Mouse (Mus musculus) heart, embryonic 11.5 days (tissue): Measurements from ENCODE around the gene Pip4k2a. TPM values are rescaled to one million over a fixed set of nuclear protein-coding genes. Genes with fewer than 3 reads are reported as not detected.

Experiments
- ATAC-seq: fragments of 200-750 bp; cut with Nextera tagmentation; replicated peaks from 2 replicates; pipeline ENCODE4 v1.8.0; 2017; ENCODE audit warnings: moderate library complexity; ENCODE audit not compliant: insufficient number of reproducible peaks, low FRiP score, low TSS enrichment
- H3K27ac ChIP-seq: fragments of 300-500 bp; sonication (generic); 2 replicates; pipeline ENCODE4 v1.5.1; 2014; ENCODE audit warnings: mild to moderate bottlenecking, low read depth, low read length
- H3K27me3 ChIP-seq: fragments of 300-500 bp; sonication (generic); 2 replicates; pipeline ENCODE4 v1.6.1; 2014; ENCODE audit warnings: mild to moderate bottlenecking, low read length, mixed read lengths; ENCODE audit not compliant: control insufficient read depth, insufficient read depth
- H3K36me3 ChIP-seq: fragments of 300-500 bp; sonication (generic); 2 replicates; pipeline ENCODE4 v1.6.1; 2014; ENCODE audit warnings: mild to moderate bottlenecking, low read length, moderate library complexity, mixed read lengths; ENCODE audit not compliant: control insufficient read depth, insufficient read depth
- H3K4me1 ChIP-seq: fragments of 300-500 bp; sonication (generic); 2 replicates; pipeline ENCODE4 v1.6.1; 2014; ENCODE audit warnings: low read length; ENCODE audit not compliant: control insufficient read depth, insufficient read depth
- H3K4me2 ChIP-seq: fragments of 300-500 bp; sonication (generic); 2 replicates; pipeline ENCODE4 v1.6.1; 2014; ENCODE audit warnings: mild to moderate bottlenecking, moderate library complexity
- H3K4me3 ChIP-seq: fragments of 300-500 bp; sonication (generic); 2 replicates; pipeline ENCODE4 v1.5.1; 2014; ENCODE audit warnings: low read depth, low read length
- H3K9ac ChIP-seq: fragments of 300-500 bp; sonication (generic); 2 replicates; pipeline ENCODE4 v1.6.1; 2014; ENCODE audit warnings: mild to moderate bottlenecking, low read depth, low read length, moderate library complexity
- H3K9me3 ChIP-seq: fragments of 300-500 bp; sonication (generic); replicated peaks from 2 replicates; pipeline ENCODE4 v1.6.1; 2016; ENCODE audit warnings: low read length; ENCODE audit not compliant: control insufficient read depth
- WGBS: fragments of 180-500 bp; shearing (Covaris S2); extraction: QIAGEN DNeasy Blood & Tissue Kit; methylation state at CpG from one replicate; pipeline ENCODE4 v1.1.7; 2014; ENCODE audit not compliant: insufficient replicate concordance; 5-methylcytosine and 5-hydroxymethylcytosine counted together
- polyA plus RNA-seq: library from polyadenylated mRNA; unstranded; fragments of >200 nt; fragmentation: Nextera tagmentation; extraction: Ambion mirVana; gene quantifications from 2 replicates; pipeline ENCODE4 v1.2.1, GENCODE M21; 2014

The Pip4k2a gene
- polyA plus RNA-seq, 1 experiment from 2014 or later, result 7.7 TPM

- no peak overlapping the region for H3K9ac ChIP-seq
- H3K27ac ChIP-seq, result no peak overlapping the region
- 84% methylated on average over 6 of the region's 6 CpGs for WGBS
- no peaks in the 10 kb centered on the region for H3K9me3 ChIP-seq
- H3K27me3 ChIP-seq, result no peaks in the 10 kb centered on the region
- H3K4me3 ChIP-seq, result no peak overlapping the region
- ATAC-seq, result no peak
- no peak overlapping the region for H3K4me2 ChIP-seq
- H3K36me3 ChIP-seq, result no peaks in the 10 kb centered on the region
- H3K4me1 ChIP-seq, result 0 out of 2 replicates have a peak, but pooled peaks cover 3% of the 10 kb centered on the region
These were observed 86.5 kb downstream of the Pip4k2a start for GRCm38 (mm10) chr2:18911251-18911934.

DNA sequence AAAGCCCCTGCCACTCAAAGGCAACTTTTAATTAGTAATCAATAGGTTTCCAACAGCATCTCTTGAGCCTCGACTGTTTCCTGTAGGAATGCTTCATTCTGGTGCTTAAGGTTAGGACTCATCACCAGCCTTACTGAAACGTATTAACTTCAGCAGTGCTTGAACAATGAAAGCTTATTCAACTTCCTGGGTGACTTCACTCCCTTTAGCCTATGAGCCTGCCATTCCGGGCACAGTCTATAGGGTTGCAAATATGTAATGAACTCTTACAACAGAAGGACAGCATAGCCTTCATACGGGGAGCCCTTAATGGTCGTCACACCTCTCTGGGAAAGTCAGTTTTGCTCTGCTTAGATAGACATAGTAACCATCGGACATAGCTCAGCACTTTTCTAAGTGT, 87.7 kb downstream of the Pip4k2a start:
- no peaks in the 10 kb centered on the region for H3K27me3 ChIP-seq

DNA sequence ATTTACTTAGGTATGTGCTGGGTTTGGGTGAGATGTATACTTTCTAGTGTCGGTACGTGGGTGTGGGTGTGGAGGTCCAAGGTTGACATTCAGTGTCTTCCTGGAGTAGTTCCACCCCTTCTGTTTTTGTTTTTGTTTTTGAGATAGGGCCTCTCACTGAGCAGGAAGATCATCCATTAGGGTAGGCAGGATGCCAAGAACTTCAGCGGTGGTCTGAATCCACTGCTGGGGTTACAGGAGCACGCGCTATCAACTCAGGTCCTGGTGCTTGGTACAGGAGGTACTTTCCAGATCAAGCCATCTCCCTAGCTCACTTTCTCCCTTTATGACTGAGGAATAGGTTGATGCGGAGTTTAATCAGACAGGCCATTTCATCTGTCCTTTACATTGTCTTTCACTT, 88.2 kb downstream of the Pip4k2a start:
- Histone ChIP-seq H3K4me1 (0 out of 2 replicates have a peak, but pooled peaks cover 3% of the 10 kb centered on the region), H3K4me2 (no peak overlapping the region), H3K27me3 (no peaks in the 10 kb centered on the region), H3K27ac (no peak overlapping the region), H3K9ac (no peak overlapping the region), H3K9me3 (no peaks in the 10 kb centered on the region), H3K4me3 (no peak overlapping the region), H3K36me3 (no peaks in the 10 kb centered on the region)
- WGBS, result 68% methylated on average over 6 of the region's 6 CpGs
- ATAC-seq, result no peak

More for the DNA sequence above, 87.7 kb downstream of the Pip4k2a start:
- Histone ChIP-seq H3K4me1 (0 out of 2 replicates have a peak, but pooled peaks cover 3% of the 10 kb centered on the region), H3K27ac (no peak overlapping the region), H3K4me3 (no peak overlapping the region), H3K36me3 (no peaks in the 10 kb centered on the region), H3K9me3 (no peaks in the 10 kb centered on the region), H3K4me2 (no peak overlapping the region), H3K9ac (no peak overlapping the region)
- ATAC-seq, result no peak
- 80% methylated on average over 6 of the region's 6 CpGs for WGBS

GRCm38 (mm10) chr2:18907269-18907668, 90.7 kb downstream of the Pip4k2a start:
- Histone ChIP-seq H3K4me2 (no peak overlapping the region), H3K36me3 (no peaks in the 10 kb centered on the region), H3K9ac (no peak overlapping the region), H3K9me3 (no peaks in the 10 kb centered on the region), H3K27me3 (no peaks in the 10 kb centered on the region), H3K4me3 (no peak overlapping the region), H3K27ac (no peak overlapping the region), H3K4me1 (0 out of 2 replicates have a peak, but pooled peaks cover 3% of the 10 kb centered on the region)
- ATAC-seq, result no peak
- WGBS, result 54% methylated on average over 8 of the region's 8 CpGs

DNA sequence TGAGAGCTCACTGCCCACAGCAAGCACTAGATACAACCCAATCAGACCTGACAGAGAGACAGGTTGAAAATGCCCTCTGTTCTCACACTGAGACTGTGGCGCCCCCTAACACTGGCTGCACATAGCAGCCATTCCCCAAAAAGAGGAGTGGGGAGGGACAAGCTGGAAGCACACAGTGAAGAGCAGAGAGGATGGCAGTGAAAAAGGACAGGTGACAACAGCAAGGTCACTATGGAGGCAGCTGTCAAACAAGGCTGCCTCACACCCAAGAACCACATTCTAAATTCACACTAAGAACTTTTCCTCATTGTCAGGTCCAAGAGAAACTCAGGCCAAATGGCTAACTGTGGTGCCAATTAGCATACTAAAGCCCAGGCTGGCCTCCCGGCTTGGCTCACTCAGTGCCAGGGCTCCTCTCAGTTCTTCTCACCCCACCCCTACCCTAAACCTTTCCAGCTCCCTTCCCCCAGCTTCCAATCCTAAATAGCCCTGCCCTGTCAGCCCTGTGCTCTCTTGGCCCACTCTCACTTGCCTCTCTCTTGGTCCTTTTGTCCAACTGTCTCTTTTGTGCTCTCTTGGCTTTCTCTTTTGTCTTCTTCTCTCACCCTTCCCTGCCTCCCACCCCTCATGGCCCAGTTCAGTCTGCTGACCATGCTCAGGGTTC, 91.4 kb downstream of the Pip4k2a start:
- Histone ChIP-seq H3K4me2 (no peak overlapping the region), H3K9me3 (no peaks in the 10 kb centered on the region), H3K9ac (no peak overlapping the region), H3K36me3 (no peaks in the 10 kb centered on the region), H3K27ac (no peak overlapping the region), H3K4me1 (0 out of 2 replicates have a peak, but pooled peaks cover 3% of the 10 kb centered on the region), H3K27me3 (no peaks in the 10 kb centered on the region), H3K4me3 (no peak overlapping the region)
- ATAC-seq, result no peak
- 67% methylated on average over 2 of the region's 2 CpGs for WGBS

- 85% methylated on average over 9 of the region's 9 CpGs for WGBS
- H3K36me3 ChIP-seq, result peaks cover 2% of the 10 kb centered on the region; the same call in 1 of the 2 replicates
These were observed 94.4 kb downstream of the Pip4k2a start for GRCm38 (mm10) chr2:18903301-18904068.

GRCm38 (mm10) chr2:18901133-18901532, 96.8 kb downstream of the Pip4k2a start:
- H3K4me1 ChIP-seq, result peaks cover 11% of the 10 kb centered on the region
- H3K9ac ChIP-seq, result no peak overlapping the region
- ATAC-seq, result no peak
- H3K4me3 ChIP-seq, result no peak overlapping the region
- no peak overlapping the region for H3K27ac ChIP-seq
- H3K27me3 ChIP-seq, result no peaks in the 10 kb centered on the region
- 77% methylated on average over 4 of the region's 4 CpGs for WGBS
- no peak overlapping the region for H3K4me2 ChIP-seq
- 0 out of 2 replicates have a peak, but pooled peaks cover 3% of the 10 kb centered on the region for H3K9me3 ChIP-seq
- H3K36me3 ChIP-seq, result peaks cover 2% of the 10 kb centered on the region; the same call in 1 of the 2 replicates

More at GRCm38 (mm10) chr2:18903301-18904068, 94.4 kb downstream of the Pip4k2a start:
- H3K4me3 ChIP-seq, result no peak overlapping the region
- 0 out of 2 replicates have a peak, but pooled peaks cover 3% of the 10 kb centered on the region for H3K9me3 ChIP-seq
- no peak overlapping the region for H3K4me2 ChIP-seq
- no peaks in the 10 kb centered on the region for H3K27me3 ChIP-seq
- H3K4me1 ChIP-seq, result peaks cover 3% of the 10 kb centered on the region; the same call in 1 of the 2 replicates
- no peak overlapping the region for H3K27ac ChIP-seq
- ATAC-seq, result no peak
- no peak overlapping the region for H3K9ac ChIP-seq

DNA sequence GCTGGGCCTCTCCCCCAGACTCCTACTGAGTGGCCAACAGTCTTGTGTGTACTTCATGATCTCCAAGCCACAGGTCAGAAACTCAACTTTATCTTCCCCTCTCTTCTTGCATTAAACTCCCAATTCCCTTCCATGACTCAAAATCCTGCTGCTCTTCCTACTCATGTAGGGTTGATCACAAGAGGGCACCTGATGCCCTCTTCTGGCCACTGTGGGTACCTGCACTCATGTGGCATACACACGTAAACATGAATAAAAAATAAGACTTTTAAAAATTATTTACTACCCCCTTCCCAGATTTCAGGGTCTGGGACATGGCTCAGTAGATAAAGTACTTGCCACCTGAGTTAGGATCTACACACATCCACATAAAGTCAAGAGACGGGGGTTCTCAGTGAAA, 97.3 kb downstream of the Pip4k2a start:
- WGBS, result 91% methylated on average over 2 of the region's 2 CpGs
- H3K36me3 ChIP-seq, result peaks cover 2% of the 10 kb centered on the region; the same call in 1 of the 2 replicates

More for the DNA sequence above, 97.3 kb downstream of the Pip4k2a start:
- H3K4me1 ChIP-seq, result peaks cover 11% of the 10 kb centered on the region
- no peak overlapping the region for H3K4me3 ChIP-seq
- 0 out of 2 replicates have a peak, but pooled peaks cover 3% of the 10 kb centered on the region for H3K9me3 ChIP-seq
- no peak overlapping the region for H3K9ac ChIP-seq
- ATAC-seq, result no peak
- H3K27ac ChIP-seq, result no peak overlapping the region
- H3K27me3 ChIP-seq, result no peaks in the 10 kb centered on the region
- H3K4me2 ChIP-seq, result no peak overlapping the region
